In genomic region chr6:58844188-58844822, GRCm38 (mm10) we compare ENCODE assay signal across 16 mouse cellular contexts. TPM values are rescaled to one million over a fixed set of nuclear protein-coding genes. Genes with fewer than 3 reads are reported as not detected.
A peak's percentile ranks its signal among the peaks of the same experiment; 100 is the strongest.
DNase-seq lines count a peak whose midpoint lies in the region; ATAC-seq and TF ChIP-seq lines count a peak whose summit lies in the region.
"Had no signal": no experiment of that assay in that cellular context is flagged by ENCODE, and none has a peak within 500 bp of the region (broad histone marks: within the 10 kb centered on the region; RNA-seq: fewer than 3 reads in every experiment).

No protein-coding gene starts in this region.

- no peak for TF ChIP-seq POLR2A in spleen, adult 2 months (IDR thresholded peaks at IDR 0.05; ENCODE audit: low read depth, low read length)

- H3K9me3 ChIP-seq in hindbrain, embryonic 16.5 days (ENCODE audit: control insufficient read depth, low read length), result no peaks in the 10 kb centered on the region
- no peaks in the 10 kb centered on the region for H3K9me3 ChIP-seq in hindbrain, embryonic 12.5 days (replicated peaks)
- H3K9me3 ChIP-seq: heart, embryonic 15.5 days; liver, embryonic 13.5 days; midbrain, embryonic 10.5 days had no signal

- no peak overlapping the region for H3K27ac ChIP-seq in hindbrain, embryonic 16.5 days (ENCODE audit: low read depth, low read length)
- H3K27ac ChIP-seq in hindbrain, embryonic 12.5 days, result no peak overlapping the region
- H3K27ac ChIP-seq in spleen, adult 2 months (ENCODE audit: insufficient read depth, low read length), result no peak overlapping the region
- H3K27ac ChIP-seq: heart, embryonic 15.5 days; liver, embryonic 13.5 days; midbrain, embryonic 10.5 days had no signal

- H3K27me3 ChIP-seq in hindbrain, embryonic 16.5 days (replicated peaks; ENCODE audit: control insufficient read depth, insufficient read depth, low read length), result no peaks in the 10 kb centered on the region
- no peaks in the 10 kb centered on the region for H3K27me3 ChIP-seq in hindbrain, embryonic 12.5 days
- H3K27me3 ChIP-seq in spleen, adult 2 months (ENCODE audit: control insufficient read depth, insufficient read depth, low read length), result no peaks in the 10 kb centered on the region
- H3K27me3 ChIP-seq: heart, embryonic 15.5 days; liver, embryonic 13.5 days; Patski had no signal

- 71% methylated on average over 8 of the region's 8 CpGs for WGBS in hindbrain, embryonic 16.5 days
- WGBS in hindbrain, embryonic 12.5 days, result 89% methylated on average over 8 of the region's 8 CpGs
- 76% methylated on average over 8 of the region's 8 CpGs for WGBS in spleen, adult 2 months

- DNase-seq in spleen, adult 2 months (ENCODE audit: low read depth in 1 of 2, low spot score in 2 of 2), result peak; percentile 6 to 50
- DNase-seq in spleen, postnatal 14 days (ENCODE audit: low spot score in 2 of 2), result no peak
- DNase-seq in natural killer cell, adult 2 months (ENCODE audit: low spot score in 2 of 2), result peak; percentile 35 to 55
- DNase-seq in thymus, postnatal 4 days, result peak; percentile 67
- no peak for DNase-seq in urinary bladder, postnatal 4 days (ENCODE audit: low spot score in 2 of 2)
- DNase-seq in embryo, embryonic 9.5 days (ENCODE audit: extremely low spot score), result no peak
- DNase-seq: adrenal gland, adult 8-10 months; left cerebral cortex, postnatal 4 days; liver, embryonic 13.5 days; lung, postnatal 10 days had no signal

- ATAC-seq in hindbrain, embryonic 16.5 days, result 0 out of 2 replicates have a peak, but pooled peaks have one; percentile 27
- ATAC-seq in hindbrain, embryonic 12.5 days (ENCODE audit: low FRiP score), result no peak
- ATAC-seq: intestine, embryonic 16.5 days; Patski had no signal

- no peaks in the 10 kb centered on the region for H3K4me1 ChIP-seq in hindbrain, embryonic 16.5 days (ENCODE audit: control insufficient read depth, insufficient read depth, low read depth, low read length)
- H3K4me1 ChIP-seq in hindbrain, embryonic 12.5 days, result no peaks in the 10 kb centered on the region
- no peaks in the 10 kb centered on the region; the same call in 1 of the 2 replicates for H3K4me1 ChIP-seq in spleen, adult 2 months (ENCODE audit: control insufficient read depth, insufficient read depth, insufficient read length)
- H3K4me1 ChIP-seq: midbrain, embryonic 10.5 days had no signal

- H3K9ac ChIP-seq in hindbrain, embryonic 16.5 days (ENCODE audit: low read depth, low read length), result no peak overlapping the region
- no peak overlapping the region for H3K9ac ChIP-seq in hindbrain, embryonic 12.5 days
- H3K9ac ChIP-seq: heart, embryonic 15.5 days; liver, embryonic 13.5 days had no signal

- no peak overlapping the region for H3K4me2 ChIP-seq in hindbrain, embryonic 16.5 days (ENCODE audit: low read length)
- no peak overlapping the region for H3K4me2 ChIP-seq in hindbrain, embryonic 12.5 days (replicated peaks)
- H3K4me2 ChIP-seq: heart, embryonic 15.5 days; liver, embryonic 13.5 days had no signal

- no peak overlapping the region for H3K4me3 ChIP-seq in hindbrain, embryonic 16.5 days (ENCODE audit: low read length)
- no peak overlapping the region for H3K4me3 ChIP-seq in hindbrain, embryonic 12.5 days
- H3K4me3 ChIP-seq in spleen, adult 2 months (ENCODE audit: extremely low read depth, insufficient read depth, insufficient read length), result no peak overlapping the region
- H3K4me3 ChIP-seq: heart, embryonic 15.5 days; liver, embryonic 13.5 days; midbrain, embryonic 10.5 days had no signal

- TF ChIP-seq CTCF in spleen, adult 2 months (IDR thresholded peaks at IDR 0.05; ENCODE audit: extremely low read depth, insufficient read depth, insufficient read length, insufficient replicate concordance), result no peak

- H3K36me3 ChIP-seq in hindbrain, embryonic 16.5 days (ENCODE audit: control insufficient read depth, insufficient read depth, low read length), result no peaks in the 10 kb centered on the region
- no peaks in the 10 kb centered on the region; the same call in 1 of the 2 replicates for H3K36me3 ChIP-seq in hindbrain, embryonic 12.5 days
- H3K36me3 ChIP-seq in spleen, adult 2 months (ENCODE audit: control insufficient read depth, insufficient read depth, low read length), result peaks cover 15% of the 10 kb centered on the region
- H3K36me3 ChIP-seq: liver, embryonic 13.5 days; midbrain, embryonic 10.5 days had no signal

RNA-seq across cellular contexts. Expression of gene Herc3, which starts 13.0 kb away (rescaled TPM):
- polyA plus RNA-seq in hindbrain, embryonic 16.5 days (2015; fragmentation: Nextera tagmentation; extraction: Ambion mirVana), result 34.8 and 35.6 TPM in 2 replicates
- 17.6 and 18.3 TPM in 2 replicates for polyA plus RNA-seq in hindbrain, embryonic 12.5 days (2016; fragmentation: Nextera tagmentation; extraction: Ambion mirVana)
- 20.0 and 21.3 TPM in 2 replicates for polyA plus RNA-seq in spleen, adult 2 months (2012; rRNA removed)

Comparison
In these comparisons a context has a peak if more than half of its experiments do, and no peak if none do; other contexts are left out.
1. DNase-seq: peak in spleen, adult 2 months (2 of 2), natural killer cell, adult 2 months (2 of 2) and thymus, postnatal 4 days (single experiment); none in spleen, postnatal 14 days (0 of 2), urinary bladder, postnatal 4 days (0 of 2) and embryo, embryonic 9.5 days (single experiment).